Mouse (Mus musculus) kidney, postnatal 0 days (tissue): Measurements from ENCODE around the gene Fpr-rs6. TPM values are rescaled to one million over a fixed set of nuclear protein-coding genes. Genes with fewer than 3 reads are reported as not detected.

Experiments used
- ATAC-seq: fragments of 200-750 bp; cut with Nextera tagmentation; replicated peaks from 2 replicates; pipeline ENCODE4 v1.8.0; 2017; ENCODE audit warnings: low read depth, moderate number of reproducible peaks, moderate TSS enrichment, moderate library complexity; ENCODE audit not compliant: low FRiP score
- DNase-seq: peaks from one replicate; pipeline ENCODE4 v3.0.0-alpha.2; 2016; ENCODE audit warnings: low spot score
- H3K27ac ChIP-seq: fragments of 300-500 bp; sonication (generic); 2 replicates; pipeline ENCODE4 v1.5.1; 2014; ENCODE audit warnings: mild to moderate bottlenecking
- H3K27me3 ChIP-seq: fragments of 300-500 bp; sonication (generic); 2 replicates; pipeline ENCODE4 v1.6.1; 2014; ENCODE audit warnings: low read length, mixed read lengths; ENCODE audit not compliant: insufficient read depth
- H3K36me3 ChIP-seq: fragments of 300-500 bp; sonication (generic); 2 replicates; pipeline ENCODE4 v1.6.1; 2014; ENCODE audit warnings: low read length, mixed read lengths; ENCODE audit not compliant: insufficient read depth
- H3K4me1 ChIP-seq: fragments of 300-500 bp; sonication (generic); replicated peaks from 2 replicates; pipeline ENCODE4 v1.6.1; 2014; ENCODE audit warnings: antibody characterized with exemption, low read length, mixed read lengths; ENCODE audit not compliant: insufficient read depth
- H3K4me2 ChIP-seq: fragments of 300-500 bp; sonication (generic); 2 replicates; pipeline ENCODE4 v1.6.1; 2014; ENCODE audit warnings: mild to moderate bottlenecking, low read length, moderate library complexity, mixed read lengths
- H3K4me3 ChIP-seq: fragments of 300-500 bp; sonication (generic); replicated peaks from 2 replicates; pipeline ENCODE4 v1.5.1; 2014; ENCODE audit warnings: low read depth, low read length
- H3K9ac ChIP-seq: fragments of 300-500 bp; sonication (generic); 2 replicates; pipeline ENCODE4 v1.6.1; 2014; ENCODE audit warnings: low read depth, low read length
- H3K9me3 ChIP-seq: fragments of 300-500 bp; sonication (generic); replicated peaks from 2 replicates; pipeline ENCODE4 v1.6.1; 2016; ENCODE audit warnings: low read length, inconsistent platforms, mixed read lengths
- CTCF ChIP-seq: IDR thresholded peaks from 2 replicates; pipeline ENCODE4 v1.5.1; 2016; ENCODE audit warnings: antibody characterized with exemption, low read depth, mild to moderate bottlenecking, moderate library complexity
- polyA plus RNA-seq: library from polyadenylated mRNA; unstranded; fragments of >200 nt; fragmentation: Nextera tagmentation; extraction: Ambion mirVana; gene quantifications from 2 replicates; pipeline ENCODE4 v1.2.1, GENCODE M21; 2015

Fpr-rs6 gene
- not detected in 2 replicates for polyA plus RNA-seq

DNA sequence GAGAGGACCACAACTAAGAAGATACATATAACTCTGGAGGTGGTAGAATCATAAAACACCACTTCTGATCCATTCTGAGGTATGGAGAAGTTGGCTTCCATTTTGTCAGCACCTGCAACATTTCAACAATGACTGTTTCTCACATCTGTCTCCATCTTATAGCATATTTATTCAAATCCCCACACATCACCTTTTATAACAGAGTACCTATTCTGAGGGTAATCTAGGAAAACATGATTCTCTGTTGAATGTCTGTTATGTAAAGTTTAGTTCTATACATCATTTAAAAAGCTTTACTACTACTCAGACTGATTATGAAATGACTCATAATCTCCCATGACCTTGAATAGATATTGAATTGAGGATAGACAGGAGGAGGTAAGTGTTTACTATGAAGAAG is at the start of gene Fpr-rs6:
Fpr-rs6 (minus strand) TSS at position 101 of the 400 bp plus-strand sequence.
- no peak for DNase-seq
- no peak within 1 kb of the TSS for H3K27ac ChIP-seq
- H3K36me3 ChIP-seq: no peaks in the 10 kb centered on the region
- ATAC-seq: no peak
- no peak within 1 kb of the TSS for H3K9ac ChIP-seq
- no peaks in the 10 kb centered on the region for H3K9me3 ChIP-seq
- no peak within 1 kb of the TSS for H3K4me2 ChIP-seq
- H3K4me3 ChIP-seq: no peak within 1 kb of the TSS
- no peaks in the 10 kb centered on the region for H3K4me1 ChIP-seq
- H3K27me3 ChIP-seq: no peaks in the 10 kb centered on the region
- no peak for TF ChIP-seq CTCF

Other genes starting within 250 kb of the Fpr-rs6 start
- gene Vmn2r104, start 134.8 kb downstream of the Fpr-rs6 start, polyA plus RNA-seq: not detected in 2 replicates
- not detected in 2 replicates for gene Fpr-rs7, start 68.9 kb downstream of the Fpr-rs6 start, polyA plus RNA-seq
- gene Vmn2r105, start 52.0 kb upstream of the Fpr-rs6 start, polyA plus RNA-seq: not detected in 2 replicates
- not detected in 2 replicates for gene Vmn2r106, start 102.5 kb upstream of the Fpr-rs6 start, polyA plus RNA-seq
- gene Vmn2r107, start 162.1 kb upstream of the Fpr-rs6 start, polyA plus RNA-seq: not detected in 2 replicates
- not detected in 2 replicates for gene Vmn1r224, start 231.0 kb upstream of the Fpr-rs6 start, polyA plus RNA-seq